10 mouse cellular contexts compared by ENCODE assay signal in the genomic region with DNA sequence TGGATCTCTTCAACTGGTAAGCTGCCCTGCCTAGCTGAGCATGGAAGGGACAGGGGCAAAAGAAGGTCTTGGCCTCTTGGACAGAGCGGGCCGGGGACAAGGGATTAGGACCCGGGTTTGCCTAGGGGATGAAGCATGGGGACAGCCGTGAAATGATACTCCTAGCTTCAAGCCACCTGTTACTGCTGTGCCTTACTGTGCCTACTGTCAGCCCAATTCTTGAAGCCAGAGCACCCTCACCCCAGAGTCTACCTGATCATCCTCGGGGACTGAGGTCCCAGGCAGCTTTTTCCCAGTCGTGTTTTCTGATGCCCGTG. TPM values are rescaled to one million over a fixed set of nuclear protein-coding genes. Genes with fewer than 3 reads are reported as not detected.
DNase-seq lines count a peak whose midpoint lies in the region; ATAC-seq and TF ChIP-seq lines count a peak whose summit lies in the region.
"Had no signal": no experiment of that assay in that cellular context is flagged by ENCODE, and none has a peak within 500 bp of the region (broad histone marks: within the 10 kb centered on the region; RNA-seq: fewer than 3 reads in every experiment).

No protein-coding gene starts in this region.

- TF ChIP-seq EP300 in heart, postnatal 0 days (IDR thresholded peaks at IDR 0.05; ENCODE audit: low read depth): no peak

- 53% methylated on average over 7 of the region's 7 CpGs for WGBS in heart, postnatal 0 days
- WGBS in embryonic facial prominence, embryonic 14.5 days: 42% methylated on average over 7 of the region's 7 CpGs
- 58% methylated on average over 7 of the region's 7 CpGs for WGBS in intestine, embryonic 15.5 days
- WGBS in neural tube, embryonic 12.5 days: 50% methylated on average over 7 of the region's 7 CpGs

- ATAC-seq in heart, postnatal 0 days (ENCODE audit: insufficient read depth, low read depth): no peak
- no peak for ATAC-seq in embryonic facial prominence, embryonic 14.5 days (ENCODE audit: low read depth)
- no peak for ATAC-seq in intestine, embryonic 15.5 days
- ATAC-seq in neural tube, embryonic 12.5 days (ENCODE audit: low FRiP score, low read depth): 0 out of 2 replicates have a peak, but pooled peaks have one; percentile 6
- ATAC-seq: inflammation-experienced regulatory T-cells, adult 6 months had no signal

- TF ChIP-seq CTCF in heart, postnatal 0 days (IDR thresholded peaks at IDR 0.05; ENCODE audit: low read depth): no peak

- H3K9ac ChIP-seq in heart, postnatal 0 days (replicated peaks; ENCODE audit: low read depth, low read length): no peak overlapping the region
- no peak overlapping the region for H3K9ac ChIP-seq in embryonic facial prominence, embryonic 14.5 days (ENCODE audit: low read depth, low read length)
- H3K9ac ChIP-seq in intestine, embryonic 15.5 days: no peak overlapping the region
- H3K9ac ChIP-seq in neural tube, embryonic 12.5 days: no peak overlapping the region

- H3K4me2 ChIP-seq in heart, postnatal 0 days (ENCODE audit: low read depth, low read length): peak overlapping the region; percentile 55
- H3K4me2 ChIP-seq in embryonic facial prominence, embryonic 14.5 days (ENCODE audit: low read depth, low read length): peak overlapping the region; percentile 59
- H3K4me2 ChIP-seq in intestine, embryonic 15.5 days (replicated peaks): peak overlapping the region; percentile 65
- H3K4me2 ChIP-seq in neural tube, embryonic 12.5 days (replicated peaks): peak overlapping the region; percentile 69

- H3K27ac ChIP-seq in heart, postnatal 0 days (ENCODE audit: low read depth): no peak overlapping the region
- no peak overlapping the region for H3K27ac ChIP-seq in embryonic facial prominence, embryonic 14.5 days (replicated peaks; ENCODE audit: low read depth, low read length)
- H3K27ac ChIP-seq in intestine, embryonic 15.5 days: no peak overlapping the region
- no peak overlapping the region for H3K27ac ChIP-seq in neural tube, embryonic 12.5 days
- H3K27ac ChIP-seq: macrophage had no signal

- H3K4me3 ChIP-seq in heart, postnatal 0 days (ENCODE audit: low read depth, low read length): peak overlapping the region; percentile 25
- H3K4me3 ChIP-seq in embryonic facial prominence, embryonic 14.5 days (ENCODE audit: low read depth, low read length): peak overlapping the region; percentile 34
- H3K4me3 ChIP-seq in intestine, embryonic 15.5 days (replicated peaks): peak overlapping the region; percentile 31; the same call in 1 of the 2 replicates
- peak overlapping the region; percentile 33 for H3K4me3 ChIP-seq in neural tube, embryonic 12.5 days

- no peak for DNase-seq in heart, postnatal 0 days (ENCODE audit: low spot score)
- DNase-seq in heart, adult 8-10 months (ENCODE audit: low spot score): no peak
- DNase-seq in embryonic facial prominence, embryonic 14.5 days (ENCODE audit: low spot score): no peak
- DNase-seq in thymus, postnatal 36 days: no peak
- no peak for DNase-seq in layer of hippocampus, adult 9-11 months
- DNase-seq in cerebellum, postnatal 14 days: no peak

- peaks cover 21% of the 10 kb centered on the region for H3K27me3 ChIP-seq in heart, postnatal 0 days (ENCODE audit: control insufficient read depth, insufficient read depth, low read length)
- peaks cover 34% of the 10 kb centered on the region for H3K27me3 ChIP-seq in embryonic facial prominence, embryonic 14.5 days (replicated peaks; ENCODE audit: control insufficient read depth, insufficient read depth, low read length)
- H3K27me3 ChIP-seq in intestine, embryonic 15.5 days (replicated peaks): 0 out of 2 replicates have a peak, but pooled peaks cover 2% of the 10 kb centered on the region
- no peaks in the 10 kb centered on the region for H3K27me3 ChIP-seq in neural tube, embryonic 12.5 days (replicated peaks)

- no peaks in the 10 kb centered on the region for H3K9me3 ChIP-seq in heart, postnatal 0 days (replicated peaks; ENCODE audit: control insufficient read depth, low read length)
- H3K9me3 ChIP-seq in embryonic facial prominence, embryonic 14.5 days (ENCODE audit: control insufficient read depth, low read length): no peaks in the 10 kb centered on the region
- no peaks in the 10 kb centered on the region for H3K9me3 ChIP-seq in intestine, embryonic 15.5 days
- no peaks in the 10 kb centered on the region for H3K9me3 ChIP-seq in neural tube, embryonic 12.5 days

- H3K4me1 ChIP-seq in heart, postnatal 0 days (ENCODE audit: control insufficient read depth, insufficient read depth): no peaks in the 10 kb centered on the region
- no peaks in the 10 kb centered on the region for H3K4me1 ChIP-seq in embryonic facial prominence, embryonic 14.5 days (ENCODE audit: control insufficient read depth, insufficient read depth, low read length)
- H3K4me1 ChIP-seq in intestine, embryonic 15.5 days (replicated peaks): no peaks in the 10 kb centered on the region
- no peaks in the 10 kb centered on the region for H3K4me1 ChIP-seq in neural tube, embryonic 12.5 days

- no peaks in the 10 kb centered on the region for H3K36me3 ChIP-seq in heart, postnatal 0 days (replicated peaks; ENCODE audit: control insufficient read depth, insufficient read depth, low read length)
- H3K36me3 ChIP-seq in embryonic facial prominence, embryonic 14.5 days (ENCODE audit: control insufficient read depth, insufficient read depth, low read length): no peaks in the 10 kb centered on the region
- H3K36me3 ChIP-seq in intestine, embryonic 15.5 days: no peaks in the 10 kb centered on the region
- no peaks in the 10 kb centered on the region for H3K36me3 ChIP-seq in neural tube, embryonic 12.5 days

RNA-seq across cellular contexts. Expression of a gene that starts 0.6 kb away (rescaled TPM):
- 0.46 TPM in 1 of 2 replicates, not detected in the other for total RNA-seq in heart, postnatal 0 days (2014; rRNA removed; ENCODE audit: low replicate concordance)
- 0.05 TPM in 1 of 2 replicates, not detected in the other for polyA plus RNA-seq in heart, postnatal 0 days (2015; fragmentation: Nextera tagmentation; extraction: Ambion mirVana)
- total RNA-seq in heart, adult 8-10 months (2022): under 1 TPM in 1 of 4 experiments, not detected in 3; 0.14 TPM
- 0.07 and 0.24 TPM in 2 replicates for polyA plus RNA-seq in embryonic facial prominence, embryonic 14.5 days (2014; fragmentation: Nextera tagmentation; extraction: Ambion mirVana)
- polyA plus RNA-seq in intestine, embryonic 15.5 days (2015; fragmentation: Nextera tagmentation; extraction: Ambion mirVana): 0.16 and 0.21 TPM in 2 replicates
- polyA plus RNA-seq in neural tube, embryonic 12.5 days (2016; fragmentation: Nextera tagmentation; extraction: Ambion mirVana): 1.1 TPM in 2 replicates
- polyA plus RNA-seq: inflammation-experienced regulatory T-cells, adult 6 months; macrophage had no signal
